Mouse (Mus musculus): ENCODE data around the gene Vmn1r193.
"Not testable (repeated sequence)": the region's sequence is repeated elsewhere in the genome, so short reads cannot be mapped to it uniquely, and the experiment has no call there.

The Vmn1r193 gene

GRCm38 (mm10) chr13:22223060-22223459 lies at the start of gene Vmn1r193:
TSS of gene Vmn1r193 (minus strand) at chr13:22223160.
- DNase-seq (ENCODE audit: low spot score in 2 of 2): not testable (repeated sequence)

- no peak for DNase-seq (ENCODE audit: low spot score in 2 of 2)
Measured at GRCm38 (mm10) chr13:22271721-22272120, 48.8 kb upstream of the Vmn1r193 start.

GRCm38 (mm10) chr13:22270222-22270621 lies 47.3 kb upstream of the Vmn1r193 start, which contains the start of gene Vmn1r195:
TSS of gene Vmn1r195 (plus strand) at chr13:22270522.
- DNase-seq (ENCODE audit: low spot score in 2 of 2): not testable (repeated sequence)

GRCm38 (mm10) chr13:22243915-22244314 lies 21.0 kb upstream of the Vmn1r193 start, which contains the start of gene Vmn1r194:
TSS of gene Vmn1r194 (plus strand) at chr13:22244215.
- no peak for DNase-seq (ENCODE audit: low spot score in 2 of 2)

GRCm38 (mm10) chr13:22192756-22193155 lies 30.2 kb downstream of the Vmn1r193 start:
- DNase-seq (ENCODE audit: low spot score in 2 of 2): not testable (repeated sequence)

GRCm38 (mm10) chr13:22191041-22191440 lies 31.9 kb downstream of the Vmn1r193 start, which contains the start of gene Vmn1r192:
TSS of gene Vmn1r192 (minus strand) at chr13:22191141.
- no peak for DNase-seq (ENCODE audit: low spot score in 2 of 2)

GRCm38 (mm10) chr13:22190385-22190784 lies 32.6 kb downstream of the Vmn1r193 start:
- no peak for DNase-seq (ENCODE audit: low spot score in 2 of 2)

- DNase-seq (ENCODE audit: low spot score in 2 of 2): no peak
Measured at GRCm38 (mm10) chr13:22189313-22189712, 33.6 kb downstream of the Vmn1r193 start.

- DNase-seq (ENCODE audit: low spot score in 2 of 2): no peak
Measured at GRCm38 (mm10) chr13:22183869-22184268, 39.1 kb downstream of the Vmn1r193 start, which contains the start of gene Vmn1r191. TSS of gene Vmn1r191 (minus strand) at chr13:22183969.

GRCm38 (mm10) chr13:22168416-22168815 lies 54.5 kb downstream of the Vmn1r193 start:
- peak; percentile 3 to 7 for DNase-seq (ENCODE audit: low spot score in 2 of 2)

Data from heart, adult 9 months (tissue).